Mouse (Mus musculus) urinary bladder, postnatal 36 days (tissue): Measurements from ENCODE around the gene Tex45.

ENCODE experiments used
- DNase-seq, 2 experiments: peaks; one replicate each; pipeline ENCODE4 v3.0.0; 2022; ENCODE audit warnings: low spot score in 2 of 2, mixed read lengths in 1 of 2

Tex45 gene

GRCm38 (mm10) chr8:3485192-3485591 lies 14.5 kb downstream of the Tex45 start:
- no peak for DNase-seq

GRCm38 (mm10) chr8:3492901-3493844 lies 22.5 kb downstream of the Tex45 start, which contains the start of gene Zfp358:
Gene Zfp358 (plus strand): TSS chr8:3493138.
- peak; percentile 55 to 72 for DNase-seq

GRCm38 (mm10) chr8:3493845-3494208 lies 23.2 kb downstream of the Tex45 start:
- DNase-seq, result no peak

- DNase-seq, result no peak
These were observed 25.1 kb downstream of the Tex45 start for GRCm38 (mm10) chr8:3495578-3496427.

- no peak for DNase-seq
These were observed 25.7 kb downstream of the Tex45 start for GRCm38 (mm10) chr8:3496428-3496748.

- DNase-seq, result no peak
These were observed 27.9 kb downstream of the Tex45 start for GRCm38 (mm10) chr8:3498583-3498982.

GRCm38 (mm10) chr8:3499751-3500150 lies 29.1 kb downstream of the Tex45 start:
- DNase-seq, result no peak

- DNase-seq, result peak; percentile 96 to 98
These were observed 29.8 kb downstream of the Tex45 start, which contains the start of gene Mcoln1 for GRCm38 (mm10) chr8:3500235-3501090. Gene Mcoln1 (plus strand): TSS chr8:3500457.

- DNase-seq, result peak in 1 of 2 experiments; percentile 35
These were observed 31.6 kb downstream of the Tex45 start for GRCm38 (mm10) chr8:3502217-3502616.

GRCm38 (mm10) chr8:3507979-3508754 lies 37.5 kb downstream of the Tex45 start:
- DNase-seq, result no peak

- no peak for DNase-seq
These were observed 44.1 kb downstream of the Tex45 start for GRCm38 (mm10) chr8:3514681-3515247.

GRCm38 (mm10) chr8:3515260-3515671 lies 44.6 kb downstream of the Tex45 start, which contains the start of gene Pnpla6:
Gene Pnpla6 (plus strand): TSS chr8:3515384.
- DNase-seq, result peak; percentile 89 to 91

GRCm38 (mm10) chr8:3515771-3516417 lies 45.2 kb downstream of the Tex45 start:
- DNase-seq, result no peak

GRCm38 (mm10) chr8:3516450-3517116 lies 45.9 kb downstream of the Tex45 start:
- DNase-seq, result peak; percentile 92

- no peak for DNase-seq
These were observed 46.4 kb downstream of the Tex45 start for GRCm38 (mm10) chr8:3517117-3517495.

- DNase-seq, result no peak
These were observed 51.5 kb downstream of the Tex45 start for GRCm38 (mm10) chr8:3522007-3522697.

- DNase-seq, result no peak
These were observed 60.2 kb downstream of the Tex45 start for GRCm38 (mm10) chr8:3530816-3531215.

GRCm38 (mm10) chr8:3531936-3532335 lies 61.3 kb downstream of the Tex45 start:
- DNase-seq, result no peak
